Mouse (Mus musculus) brain, adult 2 months (tissue): ENCODE measurements at regions not wholly inside any gene's neighbourhood (a gene's known extent, or its start where the extent isn't known, plus 50 kb on each side); places are given as distances from the start of the nearest gene placed in this dataset.

Experiments
- DNase-seq: peaks from one replicate; pipeline ENCODE4 v3.0.0; 2011; ENCODE audit warnings: low read depth, low spot score

DNA sequence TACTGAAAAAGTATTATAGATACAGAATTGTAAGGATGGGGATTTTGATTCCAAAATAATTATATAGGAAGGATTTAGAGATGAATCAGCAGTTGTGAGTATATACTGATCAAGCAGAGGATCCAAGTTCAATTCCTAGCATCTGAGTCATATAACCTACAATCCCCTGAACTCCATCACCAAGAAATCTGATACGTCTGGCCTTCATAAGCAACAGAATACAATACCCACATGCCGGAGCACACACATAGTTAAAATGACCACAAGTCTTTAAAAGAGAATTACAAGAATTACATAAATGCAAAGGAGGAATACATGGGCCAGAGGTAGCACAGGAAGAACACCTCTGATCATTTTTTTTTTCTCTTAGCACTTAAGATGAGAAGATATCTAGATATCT lies 847.7 kb downstream of the D3Ertd751e start:
- no peak for DNase-seq

GRCm38 (mm10) chr3:42593792-42594433 lies 851.5 kb downstream of the D3Ertd751e start:
- DNase-seq = no peak

DNA sequence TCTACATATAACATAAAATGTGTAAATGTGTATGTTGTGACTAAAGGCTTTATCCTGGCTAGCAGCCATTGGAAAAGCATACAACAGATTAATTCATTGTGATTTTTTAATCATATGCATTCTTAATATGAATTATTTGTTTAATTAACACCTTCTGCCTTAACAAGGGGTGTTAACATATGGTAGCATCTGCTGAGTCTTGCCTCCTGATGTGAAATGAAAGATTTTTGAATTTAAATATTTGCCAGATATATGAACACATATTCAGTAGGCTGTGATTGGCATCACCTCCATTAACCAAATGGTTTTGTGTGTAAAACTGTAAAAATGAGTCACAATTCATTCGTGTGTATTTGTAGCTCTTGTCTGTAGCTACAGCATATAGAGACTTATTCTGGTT lies 854.3 kb downstream of the D3Ertd751e start:
- DNase-seq = no peak
